Mouse (Mus musculus): ENCODE data around the gene Yjefn3.
"Not testable (repeated sequence)": the region's sequence is repeated elsewhere in the genome, so short reads cannot be mapped to it uniquely, and the experiment has no call there.

The Yjefn3 gene

GRCm38 (mm10) chr8:69902163-69903062 lies at the start of gene Yjefn3, which contains the start of the genes Tssk6 and Ndufa13:
TSS of gene Yjefn3 (minus strand) at chr8:69902712.
TSS of gene Tssk6 (plus strand) at chr8:69902184.
TSS of gene Ndufa13 (minus strand) at chr8:69902558.
- no peak for DNase-seq (ENCODE audit: low spot score)

DNA sequence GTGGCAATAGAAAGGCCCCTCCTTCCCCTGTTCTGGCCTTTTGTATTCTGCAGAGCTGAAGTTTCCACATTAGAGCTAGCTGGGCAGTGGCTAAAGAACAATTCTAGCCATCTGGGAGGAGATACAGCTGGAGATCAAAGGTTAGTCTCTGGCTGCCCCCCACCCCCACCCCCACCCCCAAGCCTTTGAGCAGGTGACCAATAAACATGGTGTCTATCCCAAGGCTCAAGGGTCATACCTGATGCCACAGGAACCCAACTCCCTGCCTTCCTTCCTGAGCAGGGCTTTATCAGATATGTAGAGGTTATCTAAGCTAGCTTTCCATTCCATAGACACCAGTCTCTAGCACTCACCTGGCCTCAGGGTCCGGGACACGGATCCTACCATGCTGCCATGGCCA lies 47.8 kb upstream of the Yjefn3 start:
- DNase-seq (ENCODE audit: low spot score): no peak

DNA sequence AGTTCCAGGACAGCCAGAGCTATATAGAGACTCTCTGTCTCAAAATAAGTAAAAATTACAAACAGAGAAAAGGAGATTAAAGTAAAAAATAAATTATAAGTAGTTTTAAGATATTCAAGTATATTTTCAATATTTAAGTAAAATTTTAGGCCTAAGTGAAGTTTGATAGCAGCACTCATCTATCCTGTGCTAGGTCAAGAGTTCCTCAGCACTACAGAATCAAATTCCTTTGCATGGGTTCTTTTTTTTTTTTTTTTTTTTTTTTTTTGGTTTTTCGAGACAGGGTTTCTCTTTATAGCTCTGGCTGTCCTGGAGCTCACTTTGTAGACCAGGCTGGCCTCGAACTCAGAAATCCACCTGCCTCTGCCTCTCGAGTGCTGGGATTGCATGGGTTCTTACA lies 40.0 kb upstream of the Yjefn3 start:
- DNase-seq (ENCODE audit: low spot score): not testable (repeated sequence)

DNA sequence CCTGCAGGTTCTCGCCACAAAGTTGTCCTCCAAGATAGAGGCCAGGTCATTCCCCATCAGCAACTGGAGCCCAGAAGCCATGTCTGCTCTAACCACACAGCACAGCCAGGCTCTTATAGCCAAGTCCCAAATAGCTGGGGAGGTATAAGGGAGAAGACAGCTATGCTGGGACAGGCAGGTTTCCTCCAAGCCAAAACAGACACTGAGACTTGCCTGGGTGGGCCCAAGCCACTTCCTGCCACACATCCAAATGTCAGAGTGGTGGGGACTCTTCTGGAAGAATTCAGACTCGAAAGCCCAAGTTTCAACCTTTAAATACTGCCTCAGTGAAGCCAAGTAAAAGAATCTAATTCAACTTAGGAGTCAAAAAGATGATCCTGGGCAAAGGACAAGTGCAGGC lies 37.9 kb upstream of the Yjefn3 start:
- DNase-seq (ENCODE audit: low spot score): no peak

DNA sequence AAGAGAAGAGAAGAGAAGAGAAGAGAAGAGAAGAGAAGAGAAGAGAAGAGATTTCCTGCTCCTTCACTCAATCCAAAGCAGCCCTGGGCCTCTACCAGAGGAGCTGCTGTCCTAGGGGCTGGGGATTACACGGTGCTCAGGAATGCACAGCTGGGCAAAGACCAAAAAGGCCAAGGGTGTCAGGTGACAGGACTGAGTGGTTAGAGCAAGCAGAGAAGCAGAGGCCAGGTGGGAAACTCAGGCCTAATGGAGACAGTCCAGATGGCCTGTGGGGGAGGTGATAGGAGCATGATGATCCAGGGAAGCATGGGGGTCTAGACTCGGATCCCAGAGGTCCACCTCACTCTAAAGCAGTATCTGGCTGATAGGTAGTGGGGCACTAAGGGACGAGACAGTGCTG lies 37.1 kb upstream of the Yjefn3 start:
- peak; percentile 53 for DNase-seq (ENCODE audit: low spot score)

DNA sequence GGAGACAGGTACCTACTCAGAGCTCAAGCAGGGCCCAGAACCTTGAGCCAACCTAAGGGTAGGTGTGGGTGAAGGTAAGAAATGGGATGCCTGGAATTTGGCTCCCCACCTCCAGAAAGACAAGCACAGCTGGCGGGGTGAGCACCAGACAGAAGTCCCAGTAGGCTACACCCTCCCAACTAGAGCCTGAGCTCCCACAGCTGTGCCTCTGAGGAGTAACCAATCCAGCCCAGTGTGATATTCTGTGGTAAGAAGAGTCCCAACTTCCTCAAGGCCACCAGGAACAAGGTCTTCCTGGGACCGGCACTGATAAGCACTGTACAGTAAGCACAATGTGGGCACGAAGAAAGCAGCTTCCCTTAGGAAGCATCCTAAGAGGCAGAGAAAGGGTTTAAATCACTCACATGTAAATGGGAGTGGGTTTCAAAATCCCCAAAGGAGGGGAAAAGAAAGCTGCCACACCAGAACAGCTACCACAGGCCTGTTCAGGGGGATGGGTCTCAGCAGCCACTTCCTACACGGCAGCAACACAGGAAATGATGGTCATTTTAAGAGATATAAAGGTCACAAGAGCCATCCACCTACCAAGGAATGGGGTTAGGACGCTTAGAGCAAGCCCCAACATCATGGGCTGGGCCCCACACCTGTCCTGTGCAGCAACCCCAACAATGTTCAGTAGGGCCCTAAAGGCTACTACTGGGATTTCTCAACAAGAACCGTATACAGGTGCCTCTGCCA lies 35.9 kb upstream of the Yjefn3 start:
- DNase-seq (ENCODE audit: low spot score): no peak

DNA sequence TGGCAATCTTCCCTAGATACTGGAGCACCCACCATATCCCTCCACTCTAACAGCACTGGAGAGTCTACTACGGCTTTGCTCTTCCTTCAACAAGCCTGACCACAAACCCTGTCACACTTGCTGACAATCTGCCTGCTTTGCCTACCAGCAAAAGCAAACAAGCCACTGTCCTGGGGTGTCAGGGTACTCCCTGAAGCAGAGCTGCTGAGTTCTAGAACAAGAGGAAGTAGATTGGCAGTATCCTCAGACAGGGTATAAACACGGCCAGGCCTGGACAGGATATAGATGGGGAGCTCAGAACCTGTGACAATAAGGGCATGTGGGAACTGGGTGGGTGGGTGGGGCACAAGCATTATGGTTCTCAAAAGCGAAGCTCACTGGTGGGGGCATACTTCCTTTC lies 35.0 kb upstream of the Yjefn3 start:
- no peak for DNase-seq (ENCODE audit: low spot score)

DNA sequence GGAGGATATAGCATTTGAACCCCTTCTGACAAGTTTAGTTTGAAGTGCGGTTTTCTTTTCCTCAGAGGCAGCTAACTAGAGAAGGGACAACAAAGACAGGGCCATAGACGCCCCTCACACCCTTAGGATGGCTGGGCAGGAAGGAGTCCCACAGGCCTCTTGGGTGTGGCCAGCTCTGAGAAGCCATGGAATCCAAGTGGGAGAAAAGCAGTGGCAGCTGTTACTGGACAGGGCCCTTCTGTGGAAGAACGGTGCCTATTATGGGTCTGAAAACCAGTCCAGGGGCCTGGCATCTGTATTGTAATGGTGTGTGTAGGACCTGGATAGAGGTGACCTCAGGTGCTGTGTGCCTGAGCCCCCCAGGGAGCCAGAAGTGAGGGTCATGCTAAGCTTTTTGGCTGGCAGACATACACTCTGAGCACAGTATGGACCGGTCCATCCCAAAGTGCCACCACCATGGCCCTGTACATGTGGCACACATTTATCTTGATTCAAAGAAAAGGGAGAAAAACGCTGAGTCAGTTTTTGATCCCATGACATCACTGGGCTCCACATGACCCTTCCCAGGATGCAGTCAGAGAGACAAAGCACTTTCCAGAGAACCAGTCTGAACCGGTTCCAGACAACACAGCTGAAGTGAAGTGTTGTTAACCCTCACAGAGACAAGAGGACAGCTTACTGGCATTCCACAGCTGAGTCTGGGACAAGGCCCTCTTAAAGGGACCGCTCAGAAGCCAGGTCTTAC lies 33.7 kb upstream of the Yjefn3 start:
- DNase-seq (ENCODE audit: low spot score): peak; percentile 55

GRCm38 (mm10) chr8:69935431-69935830 lies 32.9 kb upstream of the Yjefn3 start:
- DNase-seq (ENCODE audit: low spot score): no peak

GRCm38 (mm10) chr8:69934582-69934981 lies 32.1 kb upstream of the Yjefn3 start:
- no peak for DNase-seq (ENCODE audit: low spot score)

DNA sequence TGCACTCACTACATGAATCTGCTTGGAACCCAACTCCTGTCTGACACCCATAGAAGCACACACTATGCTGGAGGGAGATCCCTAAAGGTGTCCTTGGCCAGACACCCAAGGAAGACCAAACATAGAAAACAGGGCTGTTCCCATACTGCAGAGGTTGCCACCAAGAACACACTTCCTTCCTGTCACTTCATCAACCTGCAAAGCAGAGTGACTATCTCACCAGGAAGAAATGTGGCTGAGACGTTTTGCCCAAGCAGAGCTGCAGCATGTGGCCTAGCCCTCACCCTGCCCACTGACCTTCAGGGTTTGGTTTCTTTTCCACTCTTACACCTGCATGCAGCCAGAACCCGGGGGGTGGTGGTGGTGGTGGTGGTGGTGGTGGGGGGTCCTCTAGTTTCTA lies 31.3 kb upstream of the Yjefn3 start:
- no peak for DNase-seq (ENCODE audit: low spot score)

- DNase-seq (ENCODE audit: low spot score): no peak
These were observed 24.4 kb upstream of the Yjefn3 start for GRCm38 (mm10) chr8:69926901-69927300.

GRCm38 (mm10) chr8:69923986-69924385 lies 21.5 kb upstream of the Yjefn3 start:
- no peak for DNase-seq (ENCODE audit: low spot score)

- DNase-seq (ENCODE audit: low spot score): no peak
These were observed 18.6 kb upstream of the Yjefn3 start for GRCm38 (mm10) chr8:69921141-69921540.

GRCm38 (mm10) chr8:69919876-69920662 lies 17.6 kb upstream of the Yjefn3 start:
- DNase-seq (ENCODE audit: low spot score): peak; percentile 62

DNA sequence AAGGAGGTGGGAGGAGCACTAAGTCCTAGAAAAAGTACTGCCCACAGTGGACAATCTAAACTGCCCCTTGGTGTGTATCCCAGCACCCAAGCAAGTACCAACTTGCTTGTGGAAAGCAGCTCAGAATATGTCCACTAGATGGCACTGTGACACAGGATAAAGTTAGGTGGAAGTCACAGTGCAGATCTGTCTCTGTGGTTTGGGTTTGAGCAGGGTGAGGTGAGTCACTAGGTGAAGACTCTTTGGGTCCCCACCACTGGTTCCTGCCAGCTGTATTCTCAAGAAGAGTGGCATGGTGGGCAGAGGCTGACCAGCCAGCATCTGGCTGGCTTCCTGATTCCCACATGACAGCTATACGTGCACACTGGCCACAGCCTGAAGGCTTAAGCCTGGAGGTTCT lies 16.5 kb upstream of the Yjefn3 start:
- peak; percentile 88 for DNase-seq (ENCODE audit: low spot score)

GRCm38 (mm10) chr8:69918506-69918905 lies 16.0 kb upstream of the Yjefn3 start:
- no peak for DNase-seq (ENCODE audit: low spot score)

DNA sequence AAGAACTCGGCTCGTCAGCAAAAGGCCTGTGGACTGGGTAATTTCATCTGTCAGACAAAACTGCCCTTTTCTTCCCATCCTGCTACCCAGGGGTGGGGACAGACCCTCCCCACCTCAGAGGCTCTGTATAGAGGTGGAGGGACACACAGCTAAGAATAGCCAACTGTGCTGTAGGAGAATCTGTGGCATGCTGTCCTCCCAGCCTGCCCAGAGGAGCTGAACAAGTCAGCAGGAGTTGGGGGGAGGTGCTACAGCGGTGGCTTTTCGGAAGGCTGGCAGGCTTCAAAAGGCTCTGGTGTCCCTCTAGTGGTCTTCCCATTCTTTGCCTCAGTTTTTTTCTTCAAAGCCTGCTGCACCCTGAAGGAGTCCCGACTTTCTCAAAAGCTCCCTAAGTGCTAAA lies 13.2 kb upstream of the Yjefn3 start:
- peak; percentile 64 for DNase-seq (ENCODE audit: low spot score)

DNA sequence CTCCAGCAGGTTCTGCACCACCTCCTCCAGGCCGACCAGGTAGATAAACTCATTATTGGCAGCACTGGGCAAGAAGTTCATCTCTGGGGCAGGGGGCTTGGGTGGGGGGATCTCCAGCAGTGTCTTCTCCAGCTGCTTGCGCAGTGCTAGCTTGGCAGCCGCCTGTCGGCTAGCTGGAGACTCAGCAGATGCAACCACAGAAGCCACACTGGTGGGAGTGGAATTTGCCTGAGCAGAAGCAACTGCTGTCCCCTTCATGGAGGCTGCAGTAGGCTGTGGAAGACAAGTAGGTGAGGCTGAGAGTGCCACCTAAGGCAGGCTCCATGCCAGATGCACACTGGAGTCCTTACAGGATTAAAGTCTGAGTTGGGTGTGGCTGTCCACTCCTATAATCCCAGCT lies 12.0 kb upstream of the Yjefn3 start:
- no peak for DNase-seq (ENCODE audit: low spot score)

- DNase-seq (ENCODE audit: low spot score): no peak
These were observed 10.1 kb upstream of the Yjefn3 start for GRCm38 (mm10) chr8:69912478-69913074.

DNA sequence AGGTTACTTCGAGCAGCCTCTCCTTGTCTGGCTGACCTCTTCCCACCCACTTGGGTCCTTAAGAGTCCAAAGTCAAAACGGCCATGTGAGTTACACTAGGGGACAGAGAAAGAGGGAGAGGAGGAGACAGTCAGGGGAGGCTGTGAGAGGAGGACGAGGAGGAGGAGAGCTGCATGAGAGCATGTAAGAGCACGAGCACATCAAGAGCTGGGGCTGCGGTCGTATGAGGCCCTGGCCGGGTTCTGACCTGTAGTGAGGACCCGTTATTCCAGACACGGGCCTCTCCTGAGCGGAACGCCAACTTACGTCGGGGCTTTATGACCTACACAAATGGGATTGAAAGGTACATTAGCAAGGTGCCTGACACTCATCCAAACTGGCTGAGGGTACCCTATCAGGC lies 9.4 kb upstream of the Yjefn3 start:
- no peak for DNase-seq (ENCODE audit: low spot score)
